Comparison of ENCODE assay signal across 8 mouse cellular contexts in genomic region chr15:100729281-100729985, GRCm38 (mm10). TPM values are rescaled to one million over a fixed set of nuclear protein-coding genes. Genes with fewer than 3 reads are reported as not detected.
DNase-seq lines count a peak whose midpoint lies in the region; ATAC-seq and TF ChIP-seq lines count a peak whose summit lies in the region.

TSS of gene Galnt6 (minus strand) at chr15:100729376.

- TF ChIP-seq EP300 in MEL (IDR thresholded peaks at IDR 0.05; ENCODE audit: low read depth in 1 of 2, low read length in 2 of 2) = peak in 1 of 2 experiments; percentile 19; a peak in 1 of 4 replicates

- DNase-seq in gastrocnemius, postnatal 10 days = peak; percentile 20
- DNase-seq in gastrocnemius, postnatal 36 days = no peak
- peak; percentile 69 for DNase-seq in MEL (ENCODE audit: low read depth, low spot score)
- peak; percentile 72 for DNase-seq in forebrain, embryonic 11.5 days (ENCODE audit: low spot score)
- peak; percentile 64 for DNase-seq in limb, embryonic 10.5 days (ENCODE audit: low spot score)
- DNase-seq in midbrain, embryonic 10.5 days (ENCODE audit: low spot score) = peak; percentile 37
- DNase-seq in splenic B cell, adult 2 months (ENCODE audit: low read depth, low spot score) = peak; percentile 77
- no peak for DNase-seq in cerebellum, adult 18-20 months

- H3K36me3 ChIP-seq in MEL (ENCODE audit: control insufficient read depth in 1 of 2, insufficient read depth in 2 of 2, low read length in 2 of 2) = peaks cover 2 to 9% of the 10 kb centered on the region in 2 experiments; a peak in 2 of 4 replicates
- no peaks in the 10 kb centered on the region for H3K36me3 ChIP-seq in forebrain, embryonic 11.5 days (ENCODE audit: control insufficient read depth, insufficient read depth, low read length)
- no peaks in the 10 kb centered on the region for H3K36me3 ChIP-seq in limb, embryonic 10.5 days
- H3K36me3 ChIP-seq in midbrain, embryonic 10.5 days = no peaks in the 10 kb centered on the region
- no peaks in the 10 kb centered on the region for H3K36me3 ChIP-seq in splenic B cell, adult 2 months (ENCODE audit: control insufficient read depth, insufficient read depth, low read length, poor library complexity, severe bottlenecking)

- H3K27ac ChIP-seq in MEL (ENCODE audit: control insufficient read depth, low read depth, low read length) = no peak within 1 kb of the TSS
- no peak within 1 kb of the TSS for H3K27ac ChIP-seq in forebrain, embryonic 11.5 days (ENCODE audit: low read depth, low read length)
- no peak within 1 kb of the TSS for H3K27ac ChIP-seq in limb, embryonic 10.5 days
- H3K27ac ChIP-seq in midbrain, embryonic 10.5 days (replicated peaks) = peak within 1 kb of the TSS; percentile 10; the same call in 1 of the 2 replicates

- peaks cover 8 to 18% of the 10 kb centered on the region in 2 experiments for H3K4me1 ChIP-seq in MEL (ENCODE audit: control insufficient read depth in 1 of 2, insufficient read depth in 2 of 2, low read length in 2 of 2)
- peaks cover 5% of the 10 kb centered on the region; the same call in 1 of the 2 replicates for H3K4me1 ChIP-seq in forebrain, embryonic 11.5 days (replicated peaks; ENCODE audit: control insufficient read depth, insufficient read depth, low read length)
- peaks cover 17% of the 10 kb centered on the region for H3K4me1 ChIP-seq in limb, embryonic 10.5 days
- peaks cover 14% of the 10 kb centered on the region for H3K4me1 ChIP-seq in midbrain, embryonic 10.5 days

- no peaks in the 10 kb centered on the region for H3K27me3 ChIP-seq in MEL (ENCODE audit: control insufficient read depth in 1 of 2, insufficient read depth in 2 of 2, low read length in 2 of 2)
- H3K27me3 ChIP-seq in forebrain, embryonic 11.5 days (ENCODE audit: control insufficient read depth, insufficient read depth, low read length) = peaks cover 33% of the 10 kb centered on the region
- H3K27me3 ChIP-seq in limb, embryonic 10.5 days (ENCODE audit: low read depth, poor library complexity, severe bottlenecking) = peaks cover 64% of the 10 kb centered on the region
- peaks cover 67% of the 10 kb centered on the region for H3K27me3 ChIP-seq in midbrain, embryonic 10.5 days (ENCODE audit: low read depth, poor library complexity, severe bottlenecking)
- no peaks in the 10 kb centered on the region for H3K27me3 ChIP-seq in splenic B cell, adult 2 months (ENCODE audit: control insufficient read depth, insufficient read depth, low read length, poor library complexity, severe bottlenecking)

- peak within 1 kb of the TSS; percentile 78 for H3K9ac ChIP-seq in MEL (ENCODE audit: control insufficient read depth, low read depth, low read length, poor library complexity, severe bottlenecking)
- H3K9ac ChIP-seq in forebrain, embryonic 11.5 days (ENCODE audit: low read length) = no peak within 1 kb of the TSS

- no peaks in the 10 kb centered on the region for H3K9me3 ChIP-seq in MEL (replicated peaks; ENCODE audit: insufficient read depth, low read length)
- H3K9me3 ChIP-seq in forebrain, embryonic 11.5 days (ENCODE audit: control insufficient read depth, low read length) = no peaks in the 10 kb centered on the region
- no peaks in the 10 kb centered on the region for H3K9me3 ChIP-seq in limb, embryonic 10.5 days (replicated peaks)
- H3K9me3 ChIP-seq in midbrain, embryonic 10.5 days (replicated peaks) = no peaks in the 10 kb centered on the region

- no peak for TF ChIP-seq RAD21 in MEL (IDR thresholded peaks at IDR 0.05; ENCODE audit: low read depth, low read length)

- TF ChIP-seq POLR2A in MEL (IDR thresholded peaks at IDR 0.05; ENCODE audit: control insufficient read depth in 1 of 2, insufficient read depth in 1 of 2, low read depth in 1 of 2, low read length in 2 of 2, poor library complexity in 1 of 2) = peak in 1 of 2 experiments; percentile 32; a peak in 2 of 4 replicates

- H3K4me3 ChIP-seq in MEL (ENCODE audit: control insufficient read depth in 1 of 2, insufficient read depth in 1 of 2, low read depth in 2 of 2, low read length in 2 of 2) = peak within 1 kb of the TSS; percentile 70 to 92
- peak within 1 kb of the TSS; percentile 21 for H3K4me3 ChIP-seq in forebrain, embryonic 11.5 days (ENCODE audit: low read depth, low read length)
- peak within 1 kb of the TSS; percentile 50 for H3K4me3 ChIP-seq in limb, embryonic 10.5 days
- H3K4me3 ChIP-seq in midbrain, embryonic 10.5 days = peak within 1 kb of the TSS; percentile 58

- intact Hi-C loops in gastrocnemius, postnatal 36 days (cut with DNase I) = no loop called here

- peak within 1 kb of the TSS; percentile 52 for H3K4me2 ChIP-seq in forebrain, embryonic 11.5 days (ENCODE audit: low read depth, low read length, severe bottlenecking)

- ATAC-seq in forebrain, embryonic 11.5 days (replicated peaks; ENCODE audit: low FRiP score) = 0 out of 2 replicates have a peak, but pooled peaks have one; percentile 27

- WGBS in forebrain, embryonic 11.5 days = 3% methylated on average over 56 of the region's 57 CpGs
- 4% methylated on average over 57 of the region's 57 CpGs for WGBS in limb, embryonic 10.5 days
- 4% methylated on average over 50 of the region's 57 CpGs for WGBS in midbrain, embryonic 10.5 days

- TF ChIP-seq CTCF in MEL (IDR thresholded peaks at IDR 0.05 in 2 of 3, conservative IDR thresholded peaks at IDR 0.05 in 1 of 3; ENCODE audit: control insufficient read depth in 1 of 3, insufficient read depth in 1 of 3, low read depth in 2 of 3, low read length in 3 of 3, poor library complexity in 1 of 3, severe bottlenecking in 1 of 3) = no peak

- peaks cover 1% of the 10 kb centered on the region for H3K79me2 ChIP-seq in MEL (ENCODE audit: control insufficient read depth, insufficient read depth, low read length, poor library complexity)

TF ChIP-seq in MEL, 35 proteins besides CTCF, POLR2A, EP300 and RAD21:
- TF ChIP-seq NELFE (IDR thresholded peaks at IDR 0.05; ENCODE audit: low read depth, low read length) = peak; percentile 20; the same call in 1 of the 2 replicates
- no peak for TF ChIP-seq SMC3 (IDR thresholded peaks at IDR 0.05; ENCODE audit: low read depth, low read length)

RNA-seq across cellular contexts. Expression of gene Galnt6, which starts in this region (rescaled TPM):
- total RNA-seq in gastrocnemius, postnatal 10 days (2021) = 1 to 10 TPM in 1 of 2 experiments, under 1 TPM in 1; 0.23 to 1.6 TPM
- under 1 TPM; 0.17 to 0.20 TPM for total RNA-seq in gastrocnemius, postnatal 36 days (2021)
- 17.0 and 17.5 TPM in 2 replicates for total RNA-seq in MEL (2012; rRNA removed)
- 10 to 100 TPM in 1 of 2 experiments, not detected in 1; 16.1 TPM for polyA plus RNA-seq in MEL (2012; ENCODE audit: insufficient read depth in 1 of 2, insufficient read length in 2 of 2, low read depth in 1 of 2, low replicate concordance in 2 of 2, missing spikeins in 1 of 2)
- 0.12 and 0.20 TPM in 2 replicates for polyA plus RNA-seq in forebrain, embryonic 11.5 days (2014; fragmentation: Nextera tagmentation; extraction: Ambion mirVana)
- 0.11 and 0.26 TPM in 2 replicates for polyA plus RNA-seq in limb, embryonic 10.5 days (2016; fragmentation: Nextera tagmentation; extraction: Ambion mirVana)
- 0.07 and 0.09 TPM in 2 replicates for polyA plus RNA-seq in midbrain, embryonic 10.5 days (2016; fragmentation: Nextera tagmentation; extraction: Ambion mirVana)

Comparison
In these comparisons a context has a peak if more than half of its experiments do, and no peak if none do; other contexts are left out.
1. DNase-seq: peak in gastrocnemius, postnatal 10 days (single experiment), MEL (single experiment) and splenic B cell, adult 2 months (single experiment); none in gastrocnemius, postnatal 36 days (0 of 2) and cerebellum, adult 18-20 months (0 of 2).
2. Peak in DNase-seq, ATAC-seq, H3K4me3 ChIP-seq and H3K4me2 ChIP-seq in forebrain, embryonic 11.5 days; RNA of the gene not detected or under 1 TPM.
3. Peak in DNase-seq and H3K4me3 ChIP-seq in limb, embryonic 10.5 days; RNA of the gene not detected or under 1 TPM.
4. Peak in DNase-seq, H3K4me3 ChIP-seq and H3K27ac ChIP-seq in midbrain, embryonic 10.5 days; RNA of the gene not detected or under 1 TPM.
5. H3K4me3 ChIP-seq: peak in every context shown above with its lines; median percentile 81 in MEL; 58 in midbrain, embryonic 10.5 days; 50 in limb, embryonic 10.5 days; 21 in forebrain, embryonic 11.5 days.